Mouse (Mus musculus): Measurements from ENCODE around the gene Cks2.

GRCm38 (mm10) chr13:51696481-51696880, 51.4 kb downstream of the Cks2 start:
- no peak for TF ChIP-seq CTCF (IDR thresholded peaks at IDR 0.05; ENCODE audit: control insufficient read depth, insufficient read depth, low read length)
- TF ChIP-seq POLR2A (IDR thresholded peaks at IDR 0.05; ENCODE audit: borderline replicate concordance, control insufficient read depth, low read depth, low read length) = no peak

Measured in bone marrow, adult 2 months (tissue).